Mouse (Mus musculus) CH12F3 (cell line): ENCODE data around the gene Dpf2.

Experiments
- in situ Hi-C: fragments of 300-500 bp; cut with MboI; formaldehyde crosslinking; loops from 2 replicates; pipeline ENCODE4 v1.14.3; 2020; ENCODE audit warnings: low sequenced_read_pairs

Dpf2 gene

GRCm38 (mm10) chr19:5913007-5913719 is at the start of gene Dpf2:
Gene Dpf2, minus strand, starts transcription at chr19:5913010.
- in situ Hi-C loops: no loop called here

DNA sequence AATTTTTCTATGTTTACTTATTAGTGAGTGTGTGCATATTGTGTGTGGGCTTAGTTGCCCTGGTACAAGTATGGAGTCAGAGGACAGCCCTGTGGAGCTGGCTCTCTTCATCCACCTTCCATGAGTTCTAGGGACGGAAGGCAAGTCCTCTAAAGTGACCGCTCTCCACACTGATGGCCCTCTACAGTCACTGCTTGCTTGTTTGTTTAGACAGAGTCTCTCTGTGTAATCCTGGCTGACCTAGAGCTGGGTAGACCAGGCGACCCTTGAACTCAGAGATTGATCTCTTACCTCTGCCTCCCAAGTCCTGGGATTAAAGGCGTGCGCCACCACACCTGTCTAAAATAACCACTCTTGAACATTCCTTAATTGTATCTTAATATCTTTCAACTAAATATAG is 44.6 kb upstream of the Dpf2 start:
- in situ Hi-C loops: loop anchor here (5.0 kb wide), 1 partner anchor 35 kb away; the partner anchor contains the start of gene Cdc42ep2

- in situ Hi-C loops: loop anchor here (5.0 kb wide), 1 partner anchor 34 kb away; the partner anchor contains the start of gene Cdc42ep2
Measured at GRCm38 (mm10) chr19:5956685-5957084, 43.9 kb upstream of the Dpf2 start.

DNA sequence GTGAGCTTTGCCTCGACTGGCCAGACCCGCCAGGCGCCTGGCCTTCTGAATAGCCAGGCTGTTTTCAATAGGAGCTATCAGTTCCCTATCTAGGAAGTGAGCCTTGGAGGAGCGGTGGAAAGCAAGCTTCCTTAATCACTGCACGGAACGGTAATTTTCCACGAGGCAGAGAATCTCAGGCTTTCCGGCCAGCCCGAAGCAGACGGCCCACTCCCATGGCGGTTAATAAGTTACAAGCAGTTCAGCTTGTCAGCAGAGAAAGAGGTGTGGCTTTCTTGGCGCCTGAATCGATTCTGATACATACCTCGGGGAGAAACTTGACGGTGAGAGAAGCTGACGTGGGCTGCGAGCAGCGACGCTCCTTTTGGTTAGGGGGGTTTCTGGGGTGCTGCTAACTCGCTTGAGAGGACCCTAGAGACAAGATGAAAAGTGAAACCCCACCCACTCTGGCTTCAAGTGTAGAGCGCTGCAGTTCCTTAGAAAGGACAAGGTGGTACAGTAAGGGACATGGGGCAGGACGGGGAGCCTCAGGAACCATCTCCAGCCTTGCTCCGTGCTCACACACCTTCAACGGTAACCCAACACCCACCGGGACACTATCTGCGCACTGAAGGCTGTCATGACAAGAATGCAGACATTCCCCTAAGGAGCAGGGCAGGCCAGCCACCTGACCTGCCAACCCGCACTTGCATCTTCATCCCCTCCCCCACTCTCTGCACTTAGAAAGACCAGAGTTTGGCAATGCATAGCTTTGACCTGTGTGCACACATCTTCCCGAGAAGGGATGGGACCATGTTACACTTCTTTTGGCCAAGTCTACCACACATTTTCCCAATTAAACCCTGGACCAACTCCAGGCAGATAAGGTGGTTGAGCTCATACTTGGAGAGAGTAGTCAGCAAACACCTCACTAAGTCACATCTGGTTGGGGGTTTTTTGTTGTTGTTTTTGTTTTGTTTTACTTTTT is 43.2 kb upstream of the Dpf2 start:
- in situ Hi-C loops: loop anchor here (5.0 kb wide), 1 partner anchor 34 kb away; the partner anchor contains the start of gene Cdc42ep2

DNA sequence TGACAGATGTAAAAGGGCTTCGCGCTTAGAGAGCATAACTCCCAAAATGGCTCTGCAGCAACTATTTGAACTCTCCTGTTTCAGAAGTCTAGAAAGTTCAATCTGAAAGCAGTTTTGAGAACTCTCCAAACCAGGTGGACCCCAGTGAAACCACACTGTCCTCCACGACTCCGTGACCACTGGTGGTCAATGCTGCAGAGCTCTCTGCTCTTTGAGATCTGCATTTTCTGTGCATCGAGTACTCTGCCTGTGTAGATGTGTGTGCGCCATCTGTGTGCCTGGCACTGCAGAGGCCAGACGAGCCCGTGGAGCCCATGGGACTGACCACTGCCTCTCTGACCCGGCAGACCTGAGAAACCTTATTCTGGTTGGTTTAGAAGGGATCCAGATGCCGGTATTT is 42.1 kb upstream of the Dpf2 start:
- in situ Hi-C loops: loop anchor here (5.0 kb wide), 1 partner anchor 33 kb away; the partner anchor contains the start of gene Cdc42ep2

- in situ Hi-C loops: no loop called here
Measured at GRCm38 (mm10) chr19:5954031-5954710, 41.4 kb upstream of the Dpf2 start.

GRCm38 (mm10) chr19:5953201-5953770 is 40.5 kb upstream of the Dpf2 start:
- in situ Hi-C loops: no loop called here

DNA sequence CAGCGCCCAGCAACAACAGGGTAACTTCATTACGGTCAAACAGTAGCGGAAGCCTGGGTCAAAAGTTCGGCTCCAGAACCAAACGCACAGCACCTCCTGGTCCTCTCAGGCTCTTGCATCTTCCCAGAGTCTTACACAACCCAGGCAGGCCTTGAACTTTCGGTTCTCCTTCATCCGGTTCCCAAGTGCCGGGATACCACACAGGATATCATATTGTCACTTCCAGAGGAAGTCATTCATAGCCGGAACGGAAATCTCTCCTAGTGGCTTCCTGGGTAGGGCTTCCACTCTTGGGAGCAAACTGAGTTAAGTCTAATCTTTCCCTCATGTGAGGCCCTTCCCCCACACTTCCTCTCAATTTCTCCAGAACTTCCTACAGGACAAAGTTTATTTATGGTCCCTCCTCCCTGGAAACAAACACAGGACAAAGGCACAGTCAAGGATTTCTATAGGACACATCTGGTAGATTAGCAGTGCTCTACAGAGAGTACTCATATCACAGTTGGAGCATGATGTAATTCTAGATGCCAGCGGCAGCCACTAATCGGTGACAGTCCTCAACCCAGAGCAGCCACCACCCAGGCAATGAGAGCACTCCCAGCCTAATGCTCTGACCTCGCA is 39.4 kb upstream of the Dpf2 start:
- in situ Hi-C loops: no loop called here

DNA sequence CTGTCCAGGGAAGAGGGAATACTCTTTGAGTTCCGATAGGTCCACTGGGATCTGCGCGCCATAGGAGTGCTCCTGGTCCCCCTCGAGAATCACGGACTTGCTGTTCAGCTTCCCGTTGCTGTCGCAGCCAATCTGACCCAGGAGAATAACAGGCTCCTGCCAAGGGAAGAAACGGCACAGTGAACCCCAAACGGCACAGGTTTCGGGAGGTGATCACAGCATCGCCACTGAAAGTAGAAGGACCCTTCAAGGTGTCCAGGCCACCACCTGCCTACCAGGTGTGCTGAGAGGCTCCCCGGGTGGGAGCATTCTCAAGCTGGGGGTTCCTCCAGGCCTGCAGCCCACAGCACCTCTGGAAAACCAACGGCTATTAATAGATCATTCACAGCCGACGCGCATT is 38.8 kb upstream of the Dpf2 start:
- in situ Hi-C loops: no loop called here

DNA sequence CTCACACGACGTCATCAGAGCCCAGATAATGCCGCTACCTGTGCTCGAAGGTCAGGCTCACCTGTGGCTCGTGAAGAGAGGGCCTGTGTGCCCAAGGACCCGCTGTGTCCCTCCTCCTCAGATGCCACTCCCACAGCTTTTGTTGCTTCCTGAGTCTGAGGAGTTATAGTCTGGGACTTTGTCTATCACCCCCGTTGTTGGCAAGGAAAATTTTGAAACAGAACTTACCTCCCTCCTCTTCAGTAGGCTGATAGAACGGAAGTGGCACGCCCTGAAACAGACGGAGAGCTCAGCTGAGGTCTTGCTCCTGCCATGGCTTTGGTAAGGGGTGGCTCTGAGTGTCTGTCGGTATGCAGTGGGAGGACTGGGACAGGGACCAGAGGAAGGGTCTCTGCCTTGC is 37.4 kb upstream of the Dpf2 start:
- in situ Hi-C loops: no loop called here

- in situ Hi-C loops: no loop called here
Measured at GRCm38 (mm10) chr19:5945891-5946290, 33.1 kb upstream of the Dpf2 start.

DNA sequence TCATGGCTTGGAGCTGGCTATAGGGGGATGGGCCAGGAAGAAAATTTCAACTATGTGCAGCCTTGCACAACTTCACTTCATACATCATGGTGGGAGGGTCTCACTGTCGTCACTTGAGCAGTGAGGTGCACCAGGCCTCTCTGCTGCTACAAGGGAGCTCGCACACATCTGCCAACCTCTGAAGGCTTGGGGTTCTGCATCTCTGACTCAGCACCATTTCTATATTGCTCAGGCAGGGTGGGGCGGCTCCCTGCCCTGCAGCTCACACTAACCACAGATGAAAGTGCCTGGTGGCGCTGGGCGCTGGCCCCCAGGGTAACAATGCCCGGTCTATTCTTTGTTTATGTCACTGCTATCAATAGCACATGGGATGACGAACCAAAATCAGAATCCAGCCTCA is 32.2 kb upstream of the Dpf2 start:
- in situ Hi-C loops: no loop called here

DNA sequence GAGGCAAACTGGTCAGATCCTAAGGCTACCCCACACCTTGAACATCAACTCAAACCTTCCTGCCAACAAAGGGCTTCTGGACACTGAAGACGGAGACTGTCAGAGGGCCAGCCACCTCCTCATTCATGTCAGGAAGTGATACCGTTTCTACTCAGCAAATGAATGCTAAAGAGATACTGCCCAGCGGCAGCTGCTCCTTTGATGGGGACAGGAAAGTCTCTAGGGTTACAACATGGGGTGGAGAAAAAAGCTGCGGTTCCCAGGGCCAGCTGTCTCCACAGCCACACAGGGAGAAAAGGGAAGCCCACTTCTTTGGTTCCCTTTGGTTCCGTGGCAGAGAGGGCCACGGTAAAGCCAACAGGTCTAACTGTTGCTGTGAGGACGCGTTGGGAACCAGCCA is 31.3 kb upstream of the Dpf2 start:
- in situ Hi-C loops: no loop called here

- in situ Hi-C loops: no loop called here
Measured at GRCm38 (mm10) chr19:5943404-5943803, 30.6 kb upstream of the Dpf2 start.

DNA sequence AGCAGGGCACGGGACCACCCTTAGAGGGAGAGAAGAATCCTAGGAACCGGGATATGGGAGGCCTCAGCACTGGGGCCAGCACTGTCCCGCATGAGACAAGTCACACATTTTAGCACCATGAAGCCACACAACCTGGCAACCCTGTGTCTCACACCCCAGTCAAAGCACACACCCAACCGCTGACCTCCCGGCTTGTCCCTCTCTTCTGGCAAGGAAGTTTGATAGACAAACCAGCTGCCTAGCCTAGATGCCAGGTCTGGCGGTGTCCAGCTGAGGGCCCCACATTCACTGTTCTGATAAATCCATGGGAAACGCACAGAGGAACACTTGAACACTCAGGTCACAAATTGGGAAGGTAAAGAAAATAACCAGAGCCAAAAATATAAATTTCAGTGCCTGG is 29.8 kb upstream of the Dpf2 start:
- in situ Hi-C loops: no loop called here

GRCm38 (mm10) chr19:5940656-5941055 is 27.8 kb upstream of the Dpf2 start:
- in situ Hi-C loops: no loop called here

GRCm38 (mm10) chr19:5940173-5940572 is 27.4 kb upstream of the Dpf2 start:
- in situ Hi-C loops: no loop called here

DNA sequence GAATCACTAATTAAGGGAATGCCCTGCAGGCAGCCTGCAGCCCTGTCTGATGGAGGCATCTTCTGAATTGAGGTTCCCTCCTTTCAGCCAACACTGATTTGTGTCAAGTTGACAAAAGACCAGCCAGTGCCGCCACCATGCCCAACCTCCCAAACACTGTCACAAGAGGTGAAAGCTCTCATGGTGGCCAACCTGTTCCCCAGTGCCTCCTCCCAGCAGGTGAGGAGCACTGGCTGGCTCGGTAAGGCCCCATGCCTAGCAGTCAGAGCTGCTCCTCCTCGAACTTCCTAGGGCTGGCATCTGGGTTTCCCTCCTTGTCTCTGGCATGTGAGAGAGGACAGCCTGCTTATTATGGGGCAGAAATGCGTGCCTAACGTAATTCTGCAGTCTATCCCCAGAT is 26.9 kb upstream of the Dpf2 start:
- in situ Hi-C loops: no loop called here

DNA sequence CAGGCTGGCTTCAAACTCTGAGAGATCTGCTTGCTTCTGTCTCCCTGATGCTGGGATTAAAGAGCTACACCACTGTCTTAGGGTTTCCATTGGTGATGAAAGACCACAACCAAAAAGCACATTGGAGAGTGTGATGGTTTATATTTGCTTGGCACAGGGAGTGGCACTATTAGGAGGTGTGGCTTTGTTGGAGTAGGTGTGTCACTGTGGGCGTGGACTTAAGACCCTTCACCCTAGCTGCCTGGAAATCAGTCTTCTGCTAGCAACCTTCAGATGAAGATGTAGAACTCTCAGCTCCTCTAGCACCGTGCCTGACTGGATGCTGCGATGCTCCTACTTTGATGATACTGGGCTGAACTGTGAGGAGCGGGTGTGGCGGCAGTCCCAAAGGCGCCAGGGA is 25.7 kb upstream of the Dpf2 start:
- in situ Hi-C loops: no loop called here

- in situ Hi-C loops: no loop called here
Measured at GRCm38 (mm10) chr19:5937836-5938406, 25.1 kb upstream of the Dpf2 start.
